Mouse (Mus musculus) heart, embryonic 16.5 days (tissue): ENCODE measurements at regions not wholly inside any gene's neighbourhood (a gene's known extent, or its start where the extent isn't known, plus 50 kb on each side); places are given as distances from the start of the nearest gene placed in this dataset.
A peak's percentile ranks its signal among the peaks of the same experiment; 100 is the strongest.

ENCODE experiments used
- ATAC-seq: fragments of 200-750 bp; cut with Nextera tagmentation; replicated peaks from 2 replicates; pipeline ENCODE4 v1.8.0; 2017; ENCODE audit warnings: moderate number of reproducible peaks; ENCODE audit not compliant: insufficient read depth, low FRiP score; ENCODE audit errors: extremely low read depth
- H3K27ac ChIP-seq: fragments of 300-500 bp; sonication (generic); 2 replicates; pipeline ENCODE4 v1.5.1; 2014; ENCODE audit warnings: mild to moderate bottlenecking, low read length, control low read depth, moderate library complexity
- H3K27me3 ChIP-seq: fragments of 300-500 bp; sonication (generic); 2 replicates; pipeline ENCODE4 v1.6.1; 2014; ENCODE audit warnings: low read length, mixed read lengths; ENCODE audit not compliant: control insufficient read depth, insufficient read depth
- H3K36me3 ChIP-seq: fragments of 300-500 bp; sonication (generic); 2 replicates; pipeline ENCODE4 v1.6.1; 2014; ENCODE audit not compliant: control insufficient read depth, insufficient read depth
- H3K4me1 ChIP-seq: fragments of 300-500 bp; sonication (generic); 2 replicates; pipeline ENCODE4 v1.6.1; 2014; ENCODE audit warnings: low read length, mixed read lengths; ENCODE audit not compliant: control insufficient read depth, insufficient read depth
- H3K4me2 ChIP-seq: fragments of 300-500 bp; sonication (generic); 2 replicates; pipeline ENCODE4 v1.6.1; 2014; ENCODE audit warnings: low read depth, mild to moderate bottlenecking, control low read depth, low read length
- H3K4me3 ChIP-seq: fragments of 300-500 bp; sonication (generic); 2 replicates; pipeline ENCODE4 v1.5.1; 2014; ENCODE audit warnings: mild to moderate bottlenecking, control low read depth, low read length
- H3K9ac ChIP-seq: fragments of 300-500 bp; sonication (generic); 2 replicates; pipeline ENCODE4 v1.6.1; 2014; ENCODE audit warnings: low read length, control low read depth
- H3K9me3 ChIP-seq: fragments of 300-500 bp; sonication (generic); replicated peaks from 2 replicates; pipeline ENCODE4 v1.6.1; 2016; ENCODE audit warnings: low read length; ENCODE audit not compliant: control insufficient read depth
- WGBS: fragments of 180-500 bp; shearing (Covaris S2); extraction: QIAGEN DNeasy Blood & Tissue Kit; methylation state at CpG from one replicate; pipeline ENCODE4 v1.1.7; 2014; 5-methylcytosine and 5-hydroxymethylcytosine counted together

GRCm38 (mm10) chrX:99567367-99568164 lies 96.5 kb upstream of the Pja1 start:
- ATAC-seq, result peak; percentile 52
- no peak overlapping the region for H3K9ac ChIP-seq

GRCm38 (mm10) chrX:99561995-99562394 lies 90.9 kb upstream of the Pja1 start:
- H3K9ac ChIP-seq, result no peak overlapping the region
- H3K27me3 ChIP-seq, result peaks cover 13% of the 10 kb centered on the region
- H3K9me3 ChIP-seq, result no peaks in the 10 kb centered on the region
- no peak overlapping the region for H3K4me3 ChIP-seq
- 48% methylated on average over 8 of the region's 8 CpGs for WGBS
- ATAC-seq, result no peak
- H3K36me3 ChIP-seq, result no peaks in the 10 kb centered on the region
- no peaks in the 10 kb centered on the region; the same call in 1 of the 2 replicates for H3K4me1 ChIP-seq
- H3K27ac ChIP-seq, result no peak overlapping the region
- no peak overlapping the region for H3K4me2 ChIP-seq

More at GRCm38 (mm10) chrX:99567367-99568164, 96.5 kb upstream of the Pja1 start:
- H3K4me3 ChIP-seq, result peak overlapping the region; percentile 19; the same call in 1 of the 2 replicates
- peak overlapping the region; percentile 52 for H3K4me2 ChIP-seq
- no peaks in the 10 kb centered on the region for H3K4me1 ChIP-seq
- H3K27ac ChIP-seq, result no peak overlapping the region
- H3K9me3 ChIP-seq, result no peaks in the 10 kb centered on the region
- H3K36me3 ChIP-seq, result no peaks in the 10 kb centered on the region
- peaks cover 26% of the 10 kb centered on the region for H3K27me3 ChIP-seq
- WGBS, result 23% methylated on average over 26 of the region's 28 CpGs

GRCm38 (mm10) chrX:99560699-99561098 lies 89.6 kb upstream of the Pja1 start:
- Histone ChIP-seq H3K4me3 (no peak overlapping the region), H3K9ac (no peak overlapping the region), H3K36me3 (no peaks in the 10 kb centered on the region), H3K4me2 (no peak overlapping the region), H3K27me3 (peaks cover 7% of the 10 kb centered on the region), H3K27ac (no peak overlapping the region), H3K4me1 (no peaks in the 10 kb centered on the region; the same call in 1 of the 2 replicates), H3K9me3 (no peaks in the 10 kb centered on the region)
- WGBS, result 58% methylated on average over 2 of the region's 2 CpGs
- ATAC-seq, result no peak

- peaks cover 6% of the 10 kb centered on the region for H3K27me3 ChIP-seq
- no peak for ATAC-seq
- no peaks in the 10 kb centered on the region for H3K9me3 ChIP-seq
Observed at GRCm38 (mm10) chrX:99556876-99557354, 85.8 kb upstream of the Pja1 start.

GRCm38 (mm10) chrX:99555976-99556781 lies 85.1 kb upstream of the Pja1 start:
- WGBS, result 55% methylated on average over 13 of the region's 13 CpGs
- no peak for ATAC-seq
- Histone ChIP-seq H3K9me3 (no peaks in the 10 kb centered on the region), H3K4me1 (no peaks in the 10 kb centered on the region), H3K27ac (no peak overlapping the region), H3K27me3 (peaks cover 8% of the 10 kb centered on the region), H3K9ac (no peak overlapping the region), H3K4me2 (no peak overlapping the region), H3K36me3 (no peaks in the 10 kb centered on the region), H3K4me3 (no peak overlapping the region)

More at GRCm38 (mm10) chrX:99556876-99557354, 85.8 kb upstream of the Pja1 start:
- Histone ChIP-seq H3K9ac (no peak overlapping the region), H3K4me1 (no peaks in the 10 kb centered on the region; the same call in 1 of the 2 replicates), H3K4me2 (no peak overlapping the region), H3K4me3 (no peak overlapping the region), H3K27ac (no peak overlapping the region), H3K36me3 (no peaks in the 10 kb centered on the region)
- WGBS, result 49% methylated on average over 8 of the region's 8 CpGs

GRCm38 (mm10) chrX:99552778-99553177 lies 81.7 kb upstream of the Pja1 start:
- H3K4me1 ChIP-seq, result peaks cover 3% of the 10 kb centered on the region; the same call in 1 of the 2 replicates
- H3K9ac ChIP-seq, result no peak overlapping the region
- H3K4me2 ChIP-seq, result no peak overlapping the region
- H3K27me3 ChIP-seq, result peaks cover 8% of the 10 kb centered on the region
- H3K4me3 ChIP-seq, result no peak overlapping the region
- H3K9me3 ChIP-seq, result no peaks in the 10 kb centered on the region
- ATAC-seq, result no peak
- no peak overlapping the region for H3K27ac ChIP-seq
- 77% methylated on average over 2 of the region's 2 CpGs for WGBS
- no peaks in the 10 kb centered on the region for H3K36me3 ChIP-seq

- H3K27ac ChIP-seq, result no peak overlapping the region
- no peaks in the 10 kb centered on the region for H3K9me3 ChIP-seq
- ATAC-seq, result 0 out of 2 replicates have a peak, but pooled peaks have one; percentile 28
- H3K4me1 ChIP-seq, result peaks cover 3% of the 10 kb centered on the region; the same call in 1 of the 2 replicates
- no peak overlapping the region for H3K4me2 ChIP-seq
- no peaks in the 10 kb centered on the region for H3K36me3 ChIP-seq
- no peak overlapping the region for H3K9ac ChIP-seq
- H3K27me3 ChIP-seq, result peaks cover 8% of the 10 kb centered on the region
- WGBS, result 31% methylated on average over 7 of the region's 7 CpGs
- no peak overlapping the region for H3K4me3 ChIP-seq
Observed at GRCm38 (mm10) chrX:99550057-99550760, 79.1 kb upstream of the Pja1 start.

- Histone ChIP-seq H3K4me2 (no peak overlapping the region), H3K9me3 (no peaks in the 10 kb centered on the region), H3K4me1 (peaks cover 3% of the 10 kb centered on the region; the same call in 1 of the 2 replicates), H3K9ac (no peak overlapping the region), H3K27ac (no peak overlapping the region), H3K36me3 (no peaks in the 10 kb centered on the region), H3K27me3 (peaks cover 8% of the 10 kb centered on the region), H3K4me3 (no peak overlapping the region)
- 58% methylated on average over 4 of the region's 4 CpGs for WGBS
- no peak for ATAC-seq
Observed at GRCm38 (mm10) chrX:99548284-99549019, 77.4 kb upstream of the Pja1 start.
